Mouse (Mus musculus) left cerebral cortex, postnatal 10 days (tissue): ENCODE data around the gene Slc9a3r2. TPM values are rescaled to one million over a fixed set of nuclear protein-coding genes. Genes with fewer than 3 reads are reported as not detected.

Experiments used
- DNase-seq, 2 experiments: peaks; one replicate each; pipeline ENCODE4 v3.0.0; 2021 to 2022; ENCODE audit warnings: low spot score in 2 of 2, mixed read lengths in 1 of 2; ENCODE audit errors: extremely low spot score in 1 of 2
- intact Hi-C: fragments of 180-260 bp; cut with DNase I; formaldehyde crosslinking; loops from one replicate; pipeline ENCODE4 v1.15.1; 2025
- total RNA-seq, 2 experiments: library from RNA; stranded (reverse); gene quantifications; 2 replicates each; pipeline ENCODE4 v1.2.3; 2021

Slc9a3r2 gene
- total RNA-seq = 10 to 100 TPM; 55.0 to 55.2 TPM

DNA sequence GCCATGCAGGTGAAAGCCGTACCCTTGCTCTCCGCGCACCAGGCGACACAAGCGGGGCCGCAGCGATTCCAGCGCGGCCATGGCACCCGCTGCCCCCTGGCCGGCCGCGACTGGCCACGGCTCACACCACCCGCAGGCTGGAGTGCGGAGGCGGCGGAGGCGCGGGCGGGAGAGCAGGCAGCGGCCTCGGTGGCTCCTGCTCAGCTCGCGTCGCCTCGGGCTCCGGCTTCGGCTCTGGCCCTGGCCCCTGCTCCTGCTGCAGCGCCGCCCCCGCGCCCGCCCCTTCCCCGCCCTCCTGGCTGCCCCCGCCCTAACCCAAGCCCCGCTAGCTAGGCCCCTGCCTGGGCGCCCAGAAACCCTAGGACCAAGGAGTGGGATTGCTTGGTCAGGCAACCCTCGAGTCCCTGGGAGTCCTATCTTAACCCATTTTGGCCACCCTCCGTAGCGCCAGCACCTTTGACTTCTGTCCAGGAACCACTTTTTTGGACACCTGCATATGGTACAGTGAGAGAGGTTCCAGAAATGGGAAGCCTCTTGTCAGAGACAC lies at the start of gene Slc9a3r2:
TSS of gene Slc9a3r2 (minus strand) at position 258 of the 547 bp plus-strand sequence.
- DNase-seq = peak in 1 of 2 experiments; percentile 82
- intact Hi-C loops = no loop called here

DNA sequence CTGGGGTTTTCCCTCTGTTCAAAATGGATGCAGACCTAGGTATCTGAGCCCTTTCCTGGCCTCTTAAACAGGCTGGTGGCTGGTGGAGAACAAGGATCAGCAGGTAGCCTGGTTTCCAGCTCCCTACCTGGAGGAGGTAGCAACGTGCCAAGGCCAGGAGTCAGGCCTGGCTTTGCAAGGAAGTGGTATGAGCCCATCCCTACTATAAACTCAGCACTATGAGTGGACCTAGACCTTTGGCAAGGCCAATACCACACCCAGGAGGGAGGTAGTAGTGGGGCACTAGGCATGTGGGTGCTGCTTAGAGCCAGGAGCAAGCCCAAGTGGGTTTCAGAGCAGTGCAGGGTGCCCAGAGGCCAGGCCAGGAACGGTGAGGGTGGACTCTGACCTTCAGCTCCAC lies 49.3 kb upstream of the Slc9a3r2 start:
- DNase-seq = no peak
- intact Hi-C loops = no loop called here

DNA sequence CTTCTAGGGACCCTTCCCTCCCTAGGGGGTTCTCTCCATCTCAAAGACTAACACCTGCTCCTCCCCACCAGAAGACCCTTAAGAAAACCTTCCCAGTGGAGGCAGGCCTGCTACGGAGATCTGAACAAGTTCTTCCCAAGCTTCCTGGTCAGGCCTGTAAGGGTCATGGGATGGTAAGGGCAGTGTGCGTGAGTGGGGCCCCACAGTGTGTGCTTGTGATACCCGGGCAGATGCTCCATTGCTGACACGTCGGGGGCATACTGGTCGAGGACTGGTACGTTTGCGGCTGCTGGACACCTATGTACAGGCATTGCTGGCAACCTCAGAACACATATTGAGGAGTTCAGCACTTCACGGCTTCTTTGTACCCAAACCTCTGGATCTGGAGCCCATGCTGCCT lies 48.6 kb upstream of the Slc9a3r2 start:
- no peak for DNase-seq

DNA sequence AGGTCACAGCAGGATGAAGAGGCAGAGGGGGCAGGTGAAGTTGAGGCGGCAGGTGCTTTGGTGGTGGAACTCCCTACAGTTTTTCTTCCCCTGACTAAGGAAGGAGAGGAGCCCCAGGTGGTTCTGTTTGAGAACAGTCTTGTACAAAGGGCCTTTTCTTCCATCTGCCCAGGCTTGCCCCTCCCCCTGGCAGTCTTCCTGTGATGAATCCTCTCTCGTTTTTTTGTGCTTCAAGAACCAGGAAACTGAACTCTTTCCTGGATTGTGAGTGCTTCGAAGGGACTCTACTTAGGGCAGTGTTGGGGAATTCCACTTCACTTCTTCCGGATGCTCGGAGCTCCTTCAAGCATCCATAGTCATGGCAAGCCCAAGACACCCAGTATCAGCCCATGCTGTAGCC lies 47.9 kb upstream of the Slc9a3r2 start:
- DNase-seq = peak in 1 of 2 experiments; percentile 68
- intact Hi-C loops = no loop called here

More for the DNA sequence above, 48.6 kb upstream of the Slc9a3r2 start:
- intact Hi-C loops = no loop called here

DNA sequence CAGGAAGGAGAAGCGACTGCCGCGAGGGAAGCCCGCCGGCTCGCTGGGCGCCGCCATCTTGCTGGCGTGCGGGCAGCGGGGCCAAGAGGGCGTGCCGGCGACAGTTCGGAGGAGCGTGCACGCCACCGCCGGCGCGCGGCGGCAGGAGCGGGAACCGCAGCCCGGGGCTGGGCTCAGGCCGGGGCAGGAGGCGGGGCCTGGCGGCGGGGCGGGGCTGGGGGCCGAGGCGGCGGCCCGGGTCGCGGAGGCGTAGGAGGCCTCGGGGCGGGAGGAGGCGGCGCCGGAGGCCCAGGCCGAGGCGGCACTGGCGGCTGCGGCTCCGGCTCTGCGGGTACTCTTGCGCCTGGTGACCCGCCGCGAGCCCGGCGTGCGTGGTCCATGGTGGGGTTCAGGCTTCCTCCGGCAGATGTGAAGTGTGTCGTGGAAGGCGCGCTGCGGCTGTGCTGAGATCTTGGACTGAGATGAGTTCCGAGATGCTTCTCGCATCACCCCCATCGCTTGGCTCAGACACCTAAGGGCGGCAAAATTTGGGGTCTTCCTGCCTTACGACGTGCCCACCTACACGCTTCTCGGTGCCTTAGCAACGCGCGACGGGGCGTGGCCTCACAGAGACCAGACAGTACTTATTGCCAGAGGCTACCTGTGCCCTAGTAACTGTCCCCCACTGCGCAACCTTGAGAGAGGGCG lies 46.0 kb upstream of the Slc9a3r2 start, which contains the start of the genes Gfer and Noxo1:
TSS of gene Gfer (minus strand) at position 146 of the 687 bp plus-strand sequence.
TSS of gene Noxo1 (plus strand) at position 224 of the 687 bp plus-strand sequence.
- peak; percentile 65 to 93 for DNase-seq
- intact Hi-C loops = no loop called here

DNA sequence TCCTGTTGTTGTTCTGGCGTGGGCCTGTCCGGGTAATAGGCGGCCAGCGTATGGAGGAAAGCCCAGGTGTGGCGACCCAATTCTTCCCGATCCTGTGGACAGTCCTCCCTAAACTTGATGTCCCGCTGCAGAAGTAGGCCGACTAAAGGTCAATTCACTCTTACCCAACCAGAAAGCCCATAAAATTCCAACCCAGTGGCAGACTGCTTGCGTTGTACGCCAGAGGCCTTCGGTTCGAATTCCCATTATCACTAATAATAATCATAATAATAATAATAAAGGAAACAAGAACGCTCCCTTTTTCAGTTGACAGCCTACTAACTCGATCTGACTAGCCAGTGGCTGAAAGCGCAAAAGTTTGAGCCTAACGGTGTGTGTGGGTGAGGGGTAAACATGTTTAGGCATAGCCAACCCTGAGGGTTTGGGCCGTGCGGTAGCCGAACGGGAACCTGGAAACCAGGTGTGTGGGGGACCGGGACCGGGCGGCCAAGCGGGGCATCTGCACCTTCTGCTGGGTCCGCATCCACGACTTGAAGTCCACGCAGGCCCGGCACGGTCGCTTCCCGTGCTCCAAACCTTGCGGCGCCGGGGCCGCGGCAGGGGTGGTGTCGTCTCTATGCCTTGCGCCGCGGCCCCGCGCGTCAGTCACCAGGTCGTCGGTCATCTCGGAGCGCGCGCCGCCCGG lies 45.3 kb upstream of the Slc9a3r2 start:
- intact Hi-C loops = no loop called here
- DNase-seq = no peak

DNA sequence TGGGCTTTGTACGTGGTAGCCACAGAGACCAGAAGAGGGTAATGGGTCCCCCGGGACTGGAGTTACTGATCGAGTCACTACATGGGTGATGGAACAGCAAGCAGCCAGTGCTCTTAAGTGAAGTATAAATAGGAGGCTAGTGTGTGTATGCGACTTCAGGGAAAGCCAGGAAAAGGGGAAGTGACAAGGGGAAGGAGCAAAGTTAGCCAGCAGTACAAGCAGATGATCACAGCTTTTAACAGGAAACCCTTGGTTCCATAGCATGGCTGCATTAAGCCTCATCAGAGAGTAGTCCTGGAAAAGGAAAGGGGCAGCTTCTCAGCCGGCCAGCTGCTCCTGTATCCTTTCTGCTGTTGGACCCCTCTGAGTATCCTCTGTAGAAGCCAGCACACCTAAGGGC lies 42.3 kb upstream of the Slc9a3r2 start:
- intact Hi-C loops = no loop called here
- no peak for DNase-seq

DNA sequence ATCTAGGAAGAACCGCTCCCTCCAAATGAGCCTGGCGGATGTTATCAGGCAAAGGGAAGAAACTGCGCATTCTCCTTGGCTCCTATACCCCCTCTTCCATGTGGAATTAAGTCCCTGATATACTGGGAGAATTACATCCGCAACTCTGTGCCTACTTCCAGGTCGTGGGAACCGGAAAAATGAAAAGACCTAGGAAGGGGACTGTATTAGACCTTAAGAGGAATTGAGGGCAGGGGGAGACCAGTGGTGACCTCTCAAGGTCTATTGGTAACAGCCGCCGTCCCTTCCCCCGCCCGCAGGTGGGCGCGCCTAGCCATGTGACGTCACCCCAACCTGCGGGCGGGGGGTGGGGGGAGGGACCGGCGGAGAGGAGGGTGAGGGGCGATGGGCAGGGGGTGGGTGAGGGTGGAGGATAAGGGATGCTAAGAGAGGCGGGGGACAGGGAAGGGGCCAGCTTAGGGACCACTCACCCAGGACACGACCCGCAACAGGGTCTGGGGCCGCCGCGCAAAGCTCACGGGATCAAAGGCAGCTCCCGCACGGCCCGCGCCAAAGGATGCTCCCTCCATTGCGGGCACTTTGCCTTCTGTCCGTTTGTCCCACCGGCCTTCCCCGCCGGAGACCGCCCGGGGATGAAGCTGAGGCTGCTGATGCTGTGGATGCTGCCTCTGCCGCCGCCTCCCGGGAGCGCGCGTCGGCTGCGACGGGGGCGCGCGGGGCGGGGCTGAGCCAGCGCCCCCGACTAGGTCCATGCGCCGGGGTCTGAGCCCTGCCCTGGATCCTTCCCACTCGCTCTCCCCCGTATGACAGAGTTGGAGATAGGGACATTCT lies 39.3 kb upstream of the Slc9a3r2 start, which contains the start of gene Syngr3:
TSS of gene Syngr3 (minus strand) at position 705 of the 831 bp plus-strand sequence.
- DNase-seq = peak in 1 of 2 experiments; percentile 65
- intact Hi-C loops = no loop called here

DNA sequence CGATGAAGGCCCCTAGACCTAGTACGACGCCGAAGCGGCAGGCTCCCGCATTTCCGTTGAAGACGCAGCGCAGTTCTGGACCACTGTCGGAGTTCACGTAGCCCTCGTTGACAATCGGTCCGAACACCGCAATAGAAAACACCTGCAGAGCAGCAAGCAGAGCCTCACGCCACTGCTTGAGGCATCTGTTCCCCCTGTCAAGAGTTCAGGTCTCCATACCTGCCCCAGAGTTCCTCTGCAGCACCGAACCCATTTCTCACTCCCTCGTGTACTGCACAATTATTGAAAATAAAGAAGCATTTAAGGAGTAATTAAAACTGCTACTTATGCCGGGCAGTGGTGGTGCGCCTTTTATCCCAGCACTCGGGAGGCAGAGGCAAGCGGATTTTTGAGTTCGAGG lies 37.5 kb upstream of the Slc9a3r2 start:
- intact Hi-C loops = no loop called here
- DNase-seq = no peak

DNA sequence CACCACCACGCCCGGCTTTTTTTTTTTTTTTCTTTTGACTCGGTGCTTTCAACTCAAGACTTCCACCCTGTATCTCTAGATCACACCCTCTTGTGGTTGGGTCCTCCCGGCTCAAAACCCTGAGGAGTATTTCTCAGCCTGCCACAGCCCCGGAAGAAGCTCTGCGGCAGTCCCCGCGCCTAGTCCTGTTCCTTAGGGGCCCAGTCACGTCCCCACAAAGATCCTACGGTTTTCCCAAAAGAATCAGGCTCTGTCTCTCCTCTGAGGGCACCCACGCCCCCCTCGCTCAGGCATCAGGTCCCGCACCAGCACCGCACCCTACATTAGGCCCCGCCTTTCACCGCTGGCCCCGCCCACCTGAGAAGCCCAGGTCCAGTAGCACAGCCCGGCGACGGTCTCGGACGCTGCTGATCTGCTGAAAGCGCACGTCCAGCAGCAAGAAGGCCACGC lies 37.0 kb upstream of the Slc9a3r2 start:
- peak in 1 of 2 experiments; percentile 71 for DNase-seq
- intact Hi-C loops = no loop called here

DNA sequence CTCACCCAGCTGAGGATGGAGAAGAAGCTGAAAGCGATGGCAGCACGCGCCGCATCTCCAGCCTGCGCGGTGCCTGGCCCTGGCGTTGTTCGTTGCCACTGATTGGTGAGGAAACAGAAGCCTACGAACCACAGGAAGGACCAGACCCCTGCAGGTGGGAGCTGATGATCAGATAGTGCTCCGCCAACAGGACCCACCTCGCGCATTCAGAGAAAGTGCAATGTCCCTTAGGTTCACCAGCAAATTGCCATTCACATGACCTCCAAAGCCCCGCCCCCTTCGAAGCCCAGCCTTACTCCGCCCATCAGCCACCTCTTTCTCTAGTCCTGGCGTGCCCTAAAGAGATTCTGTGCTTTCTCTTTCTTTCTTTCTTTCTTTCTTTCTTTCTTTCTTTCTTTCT lies 36.4 kb upstream of the Slc9a3r2 start:
- intact Hi-C loops = no loop called here
- DNase-seq = no peak

DNA sequence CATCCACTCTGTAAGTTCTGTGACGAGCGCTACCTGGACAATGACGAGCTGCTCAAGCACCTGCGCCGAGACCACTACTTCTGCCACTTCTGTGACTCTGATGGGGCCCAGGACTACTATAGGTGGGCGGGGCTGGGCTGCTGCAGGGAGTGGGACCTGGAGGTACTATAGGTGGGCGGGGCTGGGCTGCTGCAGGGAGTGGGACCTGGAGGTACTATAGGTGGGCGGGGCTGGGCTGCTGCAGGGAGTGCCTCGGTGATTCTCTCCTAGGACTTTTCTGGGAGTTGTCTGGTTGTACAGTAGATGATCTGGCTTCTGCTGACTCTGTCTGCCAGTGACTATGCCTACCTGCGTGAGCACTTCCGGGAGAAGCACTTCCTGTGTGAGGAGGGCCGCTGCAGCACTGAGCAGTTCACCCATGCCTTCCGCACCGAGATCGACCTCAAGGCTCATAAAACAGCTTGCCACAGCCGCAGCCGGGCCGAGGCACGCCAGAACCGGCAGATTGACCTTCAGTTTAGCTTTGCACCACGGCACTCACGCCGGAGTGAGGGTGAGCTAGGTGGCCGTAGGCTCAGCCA lies 27.5 kb upstream of the Slc9a3r2 start:
- DNase-seq = no peak
- intact Hi-C loops = no loop called here

DNA sequence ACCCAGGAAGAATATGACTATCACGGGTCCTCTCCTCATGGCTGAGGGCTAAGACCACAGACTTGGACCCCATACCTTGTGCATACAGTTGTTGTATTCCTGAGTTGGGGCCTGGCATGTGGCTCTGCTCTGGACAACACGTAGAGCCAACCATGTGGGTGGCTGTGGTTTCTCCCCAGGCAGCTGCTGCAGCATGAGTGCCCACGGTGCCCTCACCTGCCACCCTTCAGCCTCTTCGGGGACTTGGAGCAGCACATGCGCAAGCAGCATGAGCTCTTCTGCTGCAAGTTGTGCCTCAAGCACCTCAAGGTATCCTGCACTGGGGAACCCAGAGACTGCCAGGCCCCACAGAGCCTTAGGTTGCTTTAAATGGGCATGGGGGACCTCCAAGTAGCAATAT lies 26.8 kb upstream of the Slc9a3r2 start:
- intact Hi-C loops = no loop called here
- no peak for DNase-seq

DNA sequence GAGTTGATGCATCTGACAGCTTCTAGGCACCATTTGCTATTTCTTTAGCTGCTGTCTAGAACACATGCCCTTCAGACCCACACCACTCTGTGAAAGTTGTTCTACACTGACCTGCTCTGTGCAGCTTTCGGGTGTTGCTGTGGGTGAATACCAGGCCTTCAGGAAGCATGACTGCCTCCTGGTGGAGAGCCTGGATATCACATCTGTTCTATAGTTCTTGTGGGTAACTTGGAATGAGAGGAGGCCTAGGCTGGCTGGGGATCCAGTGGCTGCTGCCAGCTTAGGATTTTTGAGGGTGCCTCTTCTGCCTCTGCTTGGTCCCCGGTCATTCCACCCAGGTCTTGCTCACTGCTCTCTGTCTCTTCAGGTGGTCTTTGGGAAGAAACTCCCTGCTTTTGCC lies 26.1 kb upstream of the Slc9a3r2 start:
- intact Hi-C loops = no loop called here

DNA sequence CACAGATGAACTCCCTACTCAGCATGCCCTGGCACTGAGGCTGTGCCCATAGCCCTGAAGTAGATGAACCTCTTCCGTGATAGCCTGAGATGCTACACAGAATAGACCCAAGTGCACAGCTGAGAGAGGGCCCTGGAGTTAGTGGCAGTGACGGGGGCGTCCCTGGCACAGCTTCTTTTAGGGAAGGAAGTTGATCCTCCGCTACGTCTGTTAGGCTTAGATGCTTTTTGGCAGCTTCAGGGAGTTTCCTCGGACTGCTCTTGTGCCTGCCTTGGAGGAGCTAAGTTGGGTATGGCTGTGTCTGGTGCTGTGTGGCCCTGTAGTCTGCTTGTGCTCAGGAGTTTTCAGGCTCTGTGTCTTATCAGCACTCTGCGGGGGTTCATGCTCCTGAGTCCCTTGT lies 24.1 kb upstream of the Slc9a3r2 start:
- intact Hi-C loops = no loop called here
- DNase-seq = no peak

More for the DNA sequence above, 26.1 kb upstream of the Slc9a3r2 start:
- peak in 1 of 2 experiments; percentile 79 for DNase-seq

DNA sequence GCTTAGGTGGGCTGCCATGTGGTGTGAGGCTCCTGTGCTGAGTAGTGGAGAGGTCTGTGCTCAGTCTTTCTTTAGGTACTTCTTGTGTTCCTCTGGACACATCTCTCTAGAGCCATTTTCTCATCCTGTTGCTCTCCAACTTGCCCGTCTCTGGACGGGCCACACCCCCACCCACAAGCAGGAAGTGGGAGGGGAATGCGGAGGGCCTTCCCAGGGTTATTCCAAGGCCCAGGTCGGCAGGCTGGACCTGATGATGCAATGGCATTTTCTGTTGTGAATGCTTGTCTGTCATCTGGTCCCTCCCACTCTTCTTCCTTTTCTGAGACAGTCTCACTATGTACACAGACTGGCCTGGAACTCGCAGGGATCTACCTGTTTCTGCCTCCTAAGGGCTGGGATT lies 22.0 kb upstream of the Slc9a3r2 start:
- peak in 1 of 2 experiments; percentile 73 for DNase-seq
- intact Hi-C loops = no loop called here

DNA sequence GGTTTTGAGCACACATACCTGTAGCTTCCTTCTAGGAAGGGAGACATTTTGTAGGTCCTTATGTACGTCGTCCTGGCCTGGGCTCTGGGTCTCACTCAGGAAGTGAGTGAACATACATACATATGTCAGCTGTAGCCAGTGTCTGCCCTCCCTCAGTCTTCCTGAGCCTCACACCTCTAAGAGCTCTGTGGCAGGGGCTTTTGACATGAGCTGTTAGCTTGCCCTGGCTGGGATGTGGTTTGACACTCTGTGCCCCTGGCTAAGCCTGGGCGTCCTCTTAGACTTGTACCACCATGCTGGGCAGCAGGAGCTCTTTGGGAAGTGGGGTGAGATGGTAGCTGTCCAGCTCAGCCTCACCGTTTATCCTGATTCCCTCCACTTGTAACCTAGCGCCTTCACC lies 21.2 kb upstream of the Slc9a3r2 start:
- DNase-seq = no peak
- intact Hi-C loops = no loop called here

DNA sequence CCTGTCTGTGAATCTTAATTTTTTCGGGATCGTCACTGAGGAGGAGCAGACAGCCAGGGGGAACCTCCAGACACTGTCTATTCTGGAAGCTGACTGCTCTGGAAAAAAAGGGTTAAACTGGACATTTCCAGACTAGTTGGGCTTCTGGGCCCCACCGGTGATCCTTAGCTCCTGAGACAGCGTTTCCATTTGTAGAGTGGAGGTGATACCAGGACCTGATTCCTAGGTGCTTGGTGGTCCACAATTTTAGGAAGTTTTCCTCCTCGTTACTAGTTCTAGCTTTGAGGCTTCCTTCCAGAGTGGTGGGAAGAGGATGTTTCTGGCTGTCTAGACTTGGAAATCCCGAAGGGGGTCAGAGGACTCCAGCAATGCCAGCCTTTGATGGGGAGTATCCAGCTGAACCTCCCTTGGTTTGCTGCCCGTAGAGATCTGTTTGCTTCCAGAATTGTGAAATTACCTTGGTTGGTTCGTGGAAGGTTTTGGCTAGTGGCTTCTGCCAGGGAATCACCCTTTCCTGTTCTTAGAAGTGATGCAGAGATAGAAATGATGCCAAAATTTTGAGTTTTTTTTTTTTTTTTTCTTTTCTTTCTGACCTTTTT lies 20.2 kb upstream of the Slc9a3r2 start:
- intact Hi-C loops = no loop called here
- DNase-seq = no peak
